Mouse (Mus musculus) midbrain, postnatal 0 days (tissue): Measurements from ENCODE around the gene Lrp2. TPM values are rescaled to one million over a fixed set of nuclear protein-coding genes. Genes with fewer than 3 reads are reported as not detected.
A peak's percentile ranks its signal among the peaks of the same experiment; 100 is the strongest.

Experiments
- ATAC-seq: fragments of 200-750 bp; cut with Nextera tagmentation; 2 replicates; pipeline ENCODE4 v1.8.0; 2017; ENCODE audit warnings: moderate number of reproducible peaks, mild to moderate bottlenecking, moderate TSS enrichment, moderate library complexity; ENCODE audit not compliant: low FRiP score
- DNase-seq: peaks from one replicate; pipeline ENCODE4 v3.0.0-alpha.2; 2015; ENCODE audit warnings: low spot score
- H3K27ac ChIP-seq: fragments of 300-500 bp; sonication (generic); 2 replicates; pipeline ENCODE4 v1.5.1; 2014; ENCODE audit warnings: low read depth, mild to moderate bottlenecking, low read length, mixed read lengths
- H3K27me3 ChIP-seq: fragments of 300-500 bp; sonication (generic); 2 replicates; pipeline ENCODE4 v1.6.1; 2014; ENCODE audit warnings: low read length, control low read depth, mixed read lengths; ENCODE audit not compliant: insufficient read depth
- H3K36me3 ChIP-seq: fragments of 300-500 bp; sonication (generic); 2 replicates; pipeline ENCODE4 v1.6.1; 2014; ENCODE audit warnings: low read length, control low read depth, mixed read lengths; ENCODE audit not compliant: insufficient read depth
- H3K4me1 ChIP-seq: fragments of 300-500 bp; sonication (generic); 2 replicates; pipeline ENCODE4 v1.6.1; 2014; ENCODE audit warnings: mild to moderate bottlenecking, control low read depth, antibody characterized with exemption, low read length, mixed read lengths; ENCODE audit not compliant: insufficient read depth
- H3K4me2 ChIP-seq: fragments of 300-500 bp; sonication (generic); 2 replicates; pipeline ENCODE4 v1.6.1; 2014; ENCODE audit warnings: low read depth, mild to moderate bottlenecking, low read length, mixed read lengths; ENCODE audit not compliant: poor library complexity, severe bottlenecking
- H3K4me3 ChIP-seq: fragments of 300-500 bp; sonication (generic); 2 replicates; pipeline ENCODE4 v1.5.1; 2014; ENCODE audit warnings: low read depth, mild to moderate bottlenecking, low read length, moderate library complexity
- H3K9ac ChIP-seq: fragments of 300-500 bp; sonication (generic); replicated peaks from 2 replicates; pipeline ENCODE4 v1.6.1; 2014; ENCODE audit warnings: mild to moderate bottlenecking, low read length, moderate library complexity, mixed read lengths; ENCODE audit not compliant: poor library complexity, severe bottlenecking
- H3K9me3 ChIP-seq: fragments of 300-500 bp; sonication (generic); 2 replicates; pipeline ENCODE4 v1.6.1; 2016; ENCODE audit warnings: low read length, control low read depth
- CTCF ChIP-seq: IDR thresholded peaks from 2 replicates; pipeline ENCODE4 v1.5.1; 2016; ENCODE audit warnings: antibody characterized with exemption, mild to moderate bottlenecking
- WGBS: fragments of 180-500 bp; shearing (Covaris S2); extraction: QIAGEN DNeasy Blood & Tissue Kit; methylation state at CpG from one replicate; pipeline ENCODE4 v1.1.7; 2014; 5-methylcytosine and 5-hydroxymethylcytosine counted together
- polyA plus RNA-seq: library from polyadenylated mRNA; unstranded; fragments of >200 nt; fragmentation: Nextera tagmentation; extraction: Ambion mirVana; gene quantifications from 2 replicates; pipeline ENCODE4 v1.2.1, GENCODE M21; 2015
- total RNA-seq: library from RNA; depleted of rRNA; stranded (reverse); fragments of >200 nt; gene quantifications from 2 replicates; pipeline ENCODE4 v1.2.3, GENCODE M21; 2014

Lrp2 gene
- total and polyA plus RNA-seq, 2 experiments from 2014 or later, result 0.22 to 2.3 TPM

DNA sequence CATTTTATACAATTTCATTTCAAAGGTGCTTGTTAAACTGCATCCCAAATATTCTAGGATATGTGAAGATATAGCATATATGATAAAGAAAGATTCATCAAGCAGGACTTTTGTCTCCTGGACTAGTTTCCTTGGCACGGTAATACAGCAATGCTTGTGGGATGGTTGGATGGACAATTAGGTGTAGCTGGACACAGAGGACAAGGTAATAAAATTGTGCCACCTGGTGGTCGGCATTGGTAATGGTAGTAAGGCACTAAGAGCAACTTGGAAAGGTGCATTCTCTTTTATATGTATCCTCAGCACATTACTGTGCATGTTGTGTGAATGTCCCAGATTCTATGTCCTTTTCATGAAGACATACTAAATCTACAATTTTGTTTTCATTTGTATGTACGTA, 157.7 kb downstream of the Lrp2 start:
- Histone ChIP-seq H3K36me3 (no peaks in the 10 kb centered on the region), H3K9me3 (no peaks in the 10 kb centered on the region), H3K4me1 (no peaks in the 10 kb centered on the region), H3K4me3 (no peak overlapping the region), H3K9ac (no peak overlapping the region), H3K27me3 (no peaks in the 10 kb centered on the region), H3K27ac (no peak overlapping the region), H3K4me2 (no peak overlapping the region)
- TF ChIP-seq CTCF, result peak; percentile 88
- WGBS, result 33% methylated on average over 3 of the region's 3 CpGs
- peak; percentile 89 for DNase-seq
- no peak for ATAC-seq

GRCm38 (mm10) chr2:69427141-69427540, 158.7 kb downstream of the Lrp2 start:
- DNase-seq (no peak), ATAC-seq (no peak)
- Histone ChIP-seq H3K9me3 (no peaks in the 10 kb centered on the region), H3K27me3 (no peaks in the 10 kb centered on the region), H3K4me2 (no peak overlapping the region), H3K27ac (no peak overlapping the region), H3K36me3 (no peaks in the 10 kb centered on the region), H3K4me1 (no peaks in the 10 kb centered on the region), H3K4me3 (no peak overlapping the region), H3K9ac (no peak overlapping the region)
- 93% methylated on average over 10 of the region's 10 CpGs for WGBS
- TF ChIP-seq CTCF, result no peak

DNA sequence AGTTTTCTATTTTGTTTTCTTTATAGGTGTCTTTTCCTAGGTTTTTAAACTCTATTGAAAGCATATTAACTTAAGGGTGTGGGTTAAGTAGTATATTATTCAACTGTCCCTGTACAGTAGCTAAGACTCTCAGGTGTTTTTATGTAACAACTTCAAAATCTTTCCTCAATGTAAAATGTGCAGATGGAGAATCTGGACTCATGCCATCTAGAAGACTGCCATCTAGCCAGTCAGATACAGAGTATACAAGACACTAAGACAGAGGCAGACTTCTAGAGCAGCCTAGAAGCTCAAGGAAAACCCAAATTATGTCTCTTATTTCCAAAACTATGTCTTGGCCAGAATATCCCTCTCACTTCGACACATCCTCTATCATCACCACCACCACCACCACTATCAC, 159.8 kb downstream of the Lrp2 start:
- no peak for TF ChIP-seq CTCF
- DNase-seq (no peak), ATAC-seq (no peak)
- no peaks in the 10 kb centered on the region for H3K36me3 ChIP-seq
- no peak overlapping the region for H3K4me3 ChIP-seq
- no peak overlapping the region for H3K4me2 ChIP-seq
- H3K9me3 ChIP-seq, result no peaks in the 10 kb centered on the region
- no peaks in the 10 kb centered on the region for H3K27me3 ChIP-seq
- no peak overlapping the region for H3K27ac ChIP-seq
- H3K9ac ChIP-seq, result no peak overlapping the region
- no peaks in the 10 kb centered on the region for H3K4me1 ChIP-seq
- WGBS, result 93% methylated on average over 1 of the region's 1 CpGs

DNA sequence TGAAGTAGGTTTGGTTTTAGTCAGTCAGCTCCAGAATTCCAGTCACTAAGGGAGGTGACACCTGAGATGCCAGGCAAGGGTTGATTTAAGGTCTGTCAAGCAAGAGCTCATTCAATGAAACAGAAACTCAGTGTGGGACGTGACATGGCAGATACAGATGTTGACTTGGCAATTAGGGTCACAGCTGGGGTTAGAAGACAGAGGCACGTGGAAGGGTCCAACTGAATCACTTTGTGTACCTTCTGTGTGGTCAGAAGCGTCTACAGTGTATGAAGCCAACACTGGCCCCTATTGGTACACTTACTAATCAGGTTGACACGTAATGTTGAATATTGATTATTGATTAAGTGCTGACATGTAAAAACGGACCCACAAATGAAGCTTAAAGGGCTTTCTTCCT, 161.0 kb downstream of the Lrp2 start:
- no peak overlapping the region for H3K9ac ChIP-seq
- ATAC-seq (no peak), DNase-seq (no peak)
- H3K4me2 ChIP-seq, result no peak overlapping the region
- H3K36me3 ChIP-seq, result no peaks in the 10 kb centered on the region
- no peak overlapping the region for H3K27ac ChIP-seq
- H3K4me1 ChIP-seq, result no peaks in the 10 kb centered on the region
- WGBS, result 75% methylated on average over 5 of the region's 5 CpGs
- TF ChIP-seq CTCF, result no peak
- no peaks in the 10 kb centered on the region for H3K9me3 ChIP-seq
- H3K27me3 ChIP-seq, result no peaks in the 10 kb centered on the region
- H3K4me3 ChIP-seq, result no peak overlapping the region

GRCm38 (mm10) chr2:69418294-69418881, 167.5 kb downstream of the Lrp2 start:
- no peak overlapping the region for H3K27ac ChIP-seq
- no peak for TF ChIP-seq CTCF
- peak overlapping the region; percentile 22; the same call in 1 of the 2 replicates for H3K4me2 ChIP-seq
- H3K9me3 ChIP-seq, result no peaks in the 10 kb centered on the region
- H3K27me3 ChIP-seq, result no peaks in the 10 kb centered on the region
- 5% methylated on average over 11 of the region's 11 CpGs for WGBS
- H3K9ac ChIP-seq, result no peak overlapping the region
- DNase-seq (no peak), ATAC-seq (peak; percentile 23; the same call in 1 of the 2 replicates)
- H3K4me3 ChIP-seq, result no peak overlapping the region
- peaks cover 7% of the 10 kb centered on the region; the same call in 1 of the 2 replicates for H3K4me1 ChIP-seq
- H3K36me3 ChIP-seq, result no peaks in the 10 kb centered on the region

GRCm38 (mm10) chr2:69415070-69415469, 170.8 kb downstream of the Lrp2 start:
- no peak overlapping the region for H3K4me3 ChIP-seq
- H3K36me3 ChIP-seq, result no peaks in the 10 kb centered on the region
- H3K27ac ChIP-seq, result no peak overlapping the region
- no peak for TF ChIP-seq CTCF
- no peak for DNase-seq
- no peaks in the 10 kb centered on the region for H3K9me3 ChIP-seq
- H3K4me1 ChIP-seq, result peaks cover 7% of the 10 kb centered on the region; the same call in 1 of the 2 replicates
- H3K4me2 ChIP-seq, result no peak overlapping the region
- no peak overlapping the region for H3K9ac ChIP-seq
- WGBS, result 93% methylated on average over 6 of the region's 6 CpGs
- no peak for ATAC-seq
- no peaks in the 10 kb centered on the region for H3K27me3 ChIP-seq
